Mouse (Mus musculus) hindlimb bud, embryonic 11.5 days (tissue): Measurements from ENCODE around the gene Defb21.

ENCODE experiments used
- DNase-seq: peaks from one replicate; pipeline ENCODE4 v3.0.0-alpha.2; 2012; ENCODE audit warnings: low read depth, low spot score; ENCODE audit errors: extremely low spot score

Defb21 gene

DNA sequence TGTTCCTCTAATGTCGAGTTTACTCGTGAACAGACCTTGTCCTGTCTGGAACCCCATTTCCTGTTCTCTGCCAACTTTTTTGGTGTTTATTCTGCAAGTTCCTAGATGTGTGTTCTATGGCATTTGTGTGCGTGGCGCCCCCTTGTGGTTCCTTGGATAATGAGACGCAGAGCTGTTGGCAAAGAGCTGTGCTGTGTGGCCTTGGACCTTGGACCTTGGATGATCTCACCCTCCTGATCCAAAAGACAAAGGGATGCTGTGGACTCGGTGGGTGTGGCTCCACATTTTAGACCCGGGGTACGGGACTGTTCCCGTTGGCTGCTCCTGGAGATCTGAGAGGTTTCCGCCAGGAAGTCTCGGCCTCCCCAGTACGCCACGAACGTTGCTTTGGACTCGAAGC is 31.5 kb downstream of the Defb21 start, which contains the start of gene Defb36:
Defb36 (plus strand) TSS at position 271 of the 400 bp plus-strand sequence.
- no peak for DNase-seq

DNA sequence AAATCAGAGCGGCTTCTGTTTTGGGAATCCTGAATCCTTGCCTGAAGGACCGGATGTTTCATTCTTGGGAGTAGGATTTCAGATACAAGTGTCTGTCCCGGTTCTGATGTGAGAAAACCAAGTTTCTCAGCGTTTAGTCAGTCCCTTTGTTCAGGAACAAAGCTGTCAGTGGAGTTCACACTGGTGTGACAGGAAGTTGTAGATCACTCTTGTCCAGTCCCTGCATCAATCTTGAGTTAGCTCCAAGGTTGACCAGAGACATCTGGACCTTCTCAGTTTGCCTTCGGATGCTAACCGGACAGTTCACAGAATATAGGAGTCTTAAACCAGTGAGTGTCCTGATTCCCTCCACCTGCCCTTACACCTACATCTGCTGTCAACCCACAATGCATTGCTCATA is 35.2 kb downstream of the Defb21 start:
- no peak for DNase-seq

DNA sequence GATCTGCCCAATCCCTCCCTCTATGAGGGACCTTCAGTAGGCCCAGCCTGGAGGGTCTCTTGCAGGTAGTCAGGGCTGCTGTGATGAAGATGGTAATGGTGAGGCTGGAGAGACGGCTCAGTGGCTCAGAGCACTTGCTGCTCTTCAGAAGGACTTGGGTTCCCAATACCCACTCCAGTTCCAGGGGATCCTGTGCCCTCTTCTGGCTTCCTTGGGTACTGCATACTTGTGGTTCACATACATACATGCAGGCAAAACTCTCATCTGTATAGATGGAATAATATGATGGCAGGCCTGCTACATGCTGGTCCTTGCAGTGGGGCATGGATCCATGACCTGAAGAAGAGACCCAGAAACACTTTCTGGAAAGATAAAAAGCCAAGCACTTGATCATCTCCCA is 36.2 kb downstream of the Defb21 start:
- no peak for DNase-seq

DNA sequence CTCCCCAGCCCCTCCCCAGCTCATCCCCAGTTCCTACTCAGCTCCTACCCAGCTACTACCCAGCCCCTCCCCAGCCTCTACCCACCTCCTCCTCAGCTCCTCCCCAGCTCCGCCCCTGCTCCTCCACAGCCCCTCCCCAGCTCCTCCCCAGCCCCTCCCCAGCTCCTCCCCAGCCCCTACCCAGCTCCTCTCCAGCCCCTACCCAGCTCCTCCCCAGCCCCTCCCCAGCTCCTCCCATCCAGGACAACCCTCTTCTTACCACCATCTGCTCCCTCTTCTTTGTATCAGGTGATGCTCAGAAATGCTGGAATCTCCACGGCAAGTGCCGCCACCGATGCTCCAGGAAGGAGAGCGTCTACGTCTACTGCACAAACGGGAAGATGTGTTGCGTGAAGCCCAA is 39.6 kb downstream of the Defb21 start:
- no peak for DNase-seq

DNA sequence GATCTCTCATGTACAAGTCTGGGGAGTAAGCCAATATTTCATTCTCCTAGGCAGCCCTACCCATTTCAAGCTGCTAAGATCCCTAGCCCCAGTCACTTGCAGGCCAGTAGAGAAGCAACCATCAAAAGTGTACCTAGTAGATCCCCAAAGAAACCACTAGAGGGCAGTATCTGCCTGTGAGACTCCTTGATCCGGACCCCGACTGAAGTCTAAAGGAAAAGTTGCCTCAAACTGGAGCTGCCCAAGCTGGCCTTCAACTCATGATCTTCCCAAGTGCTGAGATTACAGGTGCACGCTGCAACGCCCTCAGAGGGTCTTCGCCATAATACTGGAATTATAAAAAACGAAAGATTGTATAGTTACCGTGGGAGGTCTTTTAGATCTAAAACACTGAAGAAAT is 43.0 kb downstream of the Defb21 start:
- peak; percentile 64 for DNase-seq

DNA sequence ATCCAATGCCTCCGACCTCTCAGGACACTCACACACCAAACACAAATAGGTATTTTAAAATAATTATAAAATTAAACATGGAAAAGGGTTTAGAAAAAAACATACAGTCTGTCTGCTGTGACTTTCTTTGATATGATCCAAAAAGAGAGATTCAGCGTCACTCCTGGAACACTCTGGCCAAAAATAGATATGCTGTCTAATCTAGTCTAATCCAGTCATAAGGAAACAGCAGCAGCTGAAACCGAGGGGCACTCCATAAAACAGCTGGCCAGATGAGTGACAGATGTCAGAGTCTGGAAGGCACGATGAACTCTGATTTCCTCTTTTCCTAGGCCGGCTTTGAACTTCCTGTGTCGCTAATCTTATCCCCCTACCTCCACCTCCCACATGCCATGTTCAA is 43.9 kb downstream of the Defb21 start:
- DNase-seq = no peak

DNA sequence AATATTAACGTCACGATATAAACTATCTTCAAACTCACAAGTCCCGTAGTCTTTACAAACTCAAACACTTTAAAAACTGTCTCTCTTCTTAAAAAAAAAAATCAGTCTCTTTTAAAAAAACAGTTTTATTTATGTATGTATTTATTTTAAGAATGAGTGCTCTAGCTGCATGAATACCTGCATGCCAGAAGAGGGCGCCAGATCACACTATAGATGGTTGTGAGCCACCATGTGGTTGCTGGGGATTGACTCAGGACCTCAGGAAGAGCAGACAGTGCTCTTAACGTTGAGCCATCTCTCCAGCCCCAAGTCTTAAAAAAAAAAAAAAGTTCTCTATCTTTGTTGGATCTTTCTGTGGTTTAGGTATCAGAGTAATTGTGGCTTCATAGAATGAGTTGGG is 44.8 kb downstream of the Defb21 start:
- no peak for DNase-seq

DNA sequence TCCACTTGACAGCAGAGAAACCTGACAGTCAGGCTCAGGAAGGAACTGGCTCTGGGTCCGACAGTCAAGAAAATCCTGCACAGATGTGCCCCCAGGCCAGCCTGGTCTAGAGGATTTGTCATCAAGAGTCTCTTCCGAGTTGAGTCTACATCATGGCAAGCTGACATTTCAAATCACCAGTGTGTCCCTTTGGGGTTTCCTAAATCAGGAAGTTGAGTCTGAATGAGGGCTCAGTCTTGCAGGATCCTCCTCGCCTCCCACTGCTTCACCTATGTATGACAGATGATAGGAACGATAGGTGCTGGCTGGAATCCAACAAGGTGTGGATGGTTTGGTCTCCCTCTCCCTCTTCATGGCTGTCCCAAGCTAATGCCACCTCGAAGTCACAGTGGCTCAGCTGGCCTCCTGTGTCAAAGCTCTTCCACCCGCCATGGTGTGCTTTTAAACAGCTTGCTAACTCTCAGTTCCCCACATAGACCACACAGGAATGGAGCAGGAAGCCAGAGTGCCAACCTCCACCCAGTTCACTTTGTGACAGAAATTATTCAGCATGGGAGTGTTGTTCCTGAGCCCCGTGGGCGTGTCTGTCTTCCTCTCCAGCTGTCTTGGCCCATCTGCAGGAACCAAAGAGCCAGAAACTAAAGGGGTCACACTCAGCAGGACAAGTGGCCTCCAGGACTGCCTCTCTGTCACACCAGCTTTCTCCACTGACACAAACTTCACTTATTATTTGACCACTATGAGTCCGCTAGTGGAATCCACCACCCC is 48.0 kb downstream of the Defb21 start:
- DNase-seq = no peak

DNA sequence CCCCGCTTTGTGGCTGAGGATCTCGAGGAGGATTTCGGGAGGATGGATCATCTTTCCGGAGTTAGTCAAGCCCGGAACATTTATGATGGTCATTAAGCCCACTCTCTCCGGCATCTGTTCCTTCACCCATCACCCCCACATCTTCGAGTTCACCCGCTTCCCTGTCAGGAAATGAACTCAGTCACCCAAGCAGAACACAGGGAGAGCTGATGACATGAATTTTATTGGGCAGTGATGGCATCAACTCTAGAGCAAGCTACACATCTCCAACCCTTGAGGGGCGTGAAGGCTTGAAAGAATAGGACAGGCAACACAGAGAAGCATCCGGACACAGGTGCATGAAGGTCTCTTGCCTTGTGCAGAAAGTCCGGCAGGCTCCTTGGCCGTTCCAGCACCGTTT is 49.6 kb downstream of the Defb21 start:
- DNase-seq = no peak

DNA sequence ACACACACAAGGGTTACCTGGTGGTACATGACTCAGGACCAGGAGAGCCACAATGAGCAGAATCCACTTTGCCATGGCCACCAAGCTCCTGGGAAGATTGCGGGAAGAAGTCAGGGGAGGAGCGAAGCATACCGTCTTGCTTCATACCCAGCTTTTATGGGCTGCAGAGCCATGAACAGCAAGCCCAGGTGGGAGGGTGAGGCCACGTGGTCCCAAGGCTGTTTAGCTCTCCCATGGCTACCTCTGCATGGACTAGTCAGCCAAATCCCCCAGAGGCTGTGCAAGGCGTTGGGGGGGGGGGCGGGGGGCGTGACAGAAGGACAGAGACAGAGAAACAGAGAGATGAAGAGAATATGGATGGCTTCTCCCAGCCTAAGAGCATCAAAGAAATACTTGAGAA is 50.4 kb downstream of the Defb21 start, which contains the start of gene Defb25:
Defb25 (minus strand) TSS at position 101 of the 400 bp plus-strand sequence.
- no peak for DNase-seq
